Mouse (Mus musculus) bone marrow, adult 2 months (tissue): ENCODE results near the gene Gm20219. TPM values are rescaled to one million over a fixed set of nuclear protein-coding genes. Genes with fewer than 3 reads are reported as not detected.

ENCODE experiments used
- H3K27ac ChIP-seq: fragments of 200-500 bp; 2 replicates; pipeline ENCODE4 v1.5.1; 2012; ENCODE audit warnings: low read depth, mild to moderate bottlenecking, control low read depth, inconsistent platforms, low read length; ENCODE audit not compliant: control insufficient read depth, poor library complexity, insufficient read depth
- H3K4me1 ChIP-seq: fragments of 200-500 bp; 2 replicates; pipeline ENCODE4 v1.6.1; 2011; ENCODE audit warnings: low read length; ENCODE audit not compliant: control insufficient read depth, insufficient read depth
- H3K4me3 ChIP-seq: fragments of 200-500 bp; replicated peaks from 2 replicates; pipeline ENCODE3; 2011; ENCODE audit warnings: mild to moderate bottlenecking, low read depth, low read length, control low read depth; ENCODE audit not compliant: control insufficient read depth
- CTCF ChIP-seq: fragments of 200-500 bp; IDR thresholded peaks from 2 replicates; pipeline ENCODE4 v1.5.1; 2011; ENCODE audit warnings: low read length, control low read depth; ENCODE audit not compliant: control insufficient read depth, insufficient read depth
- POLR2A ChIP-seq: fragments of 200-500 bp; IDR thresholded peaks from 2 replicates; pipeline ENCODE4 v1.6.1; 2011; ENCODE audit warnings: low read depth, mild to moderate bottlenecking, control low read depth, low read length, borderline replicate concordance; ENCODE audit not compliant: control insufficient read depth
- WGBS: fragments of 180-500 bp; shearing (Covaris S2); methylation state at CpG from one replicate; pipeline ENCODE4 v1.1.7; 2018; 5-methylcytosine and 5-hydroxymethylcytosine counted together
- polyA plus RNA-seq: library from polyadenylated mRNA; stranded (reverse); fragments of >200 nt; gene quantifications from 2 replicates; pipeline ENCODE4 v1.2.4, GENCODE M21; 2011; ENCODE audit warnings: low replicate concordance; ENCODE audit not compliant: missing spikeins, insufficient read depth, insufficient read length

Gene Gm20219
- 2.6 and 4.0 TPM in 2 replicates for polyA plus RNA-seq

- H3K4me1 ChIP-seq, result no peaks in the 10 kb centered on the region
- H3K4me3 ChIP-seq, result no peak within 1 kb of the TSS
- no peak within 1 kb of the TSS for H3K27ac ChIP-seq
- 87% methylated on average over 20 of the region's 20 CpGs for WGBS
- no peak for TF ChIP-seq POLR2A
- TF ChIP-seq CTCF, result no peak
Observed at GRCm38 (mm10) chr17:56554122-56554551, at the start of gene Gm20219. Gene Gm20219 (minus strand): TSS chr17:56554387.

GRCm38 (mm10) chr17:56604070-56604380, 49.8 kb upstream of the Gm20219 start:
- 86% methylated on average over 9 of the region's 9 CpGs for WGBS
- Histone ChIP-seq H3K4me1 (peaks cover 2% of the 10 kb centered on the region; the same call in 1 of the 2 replicates), H3K4me3 (no peak overlapping the region), H3K27ac (no peak overlapping the region)
- no peak for TF ChIP-seq CTCF
- no peak for TF ChIP-seq POLR2A

GRCm38 (mm10) chr17:56603186-56604069, 49.2 kb upstream of the Gm20219 start:
- no peak overlapping the region for H3K27ac ChIP-seq
- TF ChIP-seq CTCF, result no peak
- peak; percentile 19; the same call in 1 of the 2 replicates for TF ChIP-seq POLR2A
- 97% methylated on average over 28 of the region's 28 CpGs for WGBS

GRCm38 (mm10) chr17:56593527-56594271, 39.5 kb upstream of the Gm20219 start:
- no peak overlapping the region for H3K27ac ChIP-seq
- H3K4me1 ChIP-seq, result no peaks in the 10 kb centered on the region
- no peak for TF ChIP-seq CTCF
- H3K4me3 ChIP-seq, result no peak overlapping the region
- WGBS, result 90% methylated on average over 8 of the region's 8 CpGs

More at GRCm38 (mm10) chr17:56603186-56604069, 49.2 kb upstream of the Gm20219 start:
- Histone ChIP-seq H3K4me1 (no peaks in the 10 kb centered on the region), H3K4me3 (no peak overlapping the region)

- TF ChIP-seq CTCF (no peak), POLR2A (no peak)
- Histone ChIP-seq H3K4me1 (no peaks in the 10 kb centered on the region), H3K27ac (no peak overlapping the region), H3K4me3 (no peak overlapping the region)
Observed at GRCm38 (mm10) chr17:56592553-56592952, 38.4 kb upstream of the Gm20219 start.

GRCm38 (mm10) chr17:56588921-56589320, 34.7 kb upstream of the Gm20219 start:
- 95% methylated on average over 4 of the region's 4 CpGs for WGBS
- no peak for TF ChIP-seq POLR2A
- TF ChIP-seq CTCF, result no peak
- peaks cover 3% of the 10 kb centered on the region; the same call in 1 of the 2 replicates for H3K4me1 ChIP-seq
- no peak overlapping the region for H3K4me3 ChIP-seq
- no peak overlapping the region for H3K27ac ChIP-seq

- TF ChIP-seq CTCF, result no peak
- TF ChIP-seq POLR2A, result no peak
- WGBS, result 91% methylated on average over 1 of the region's 1 CpGs
- no peak overlapping the region for H3K4me3 ChIP-seq
- H3K4me1 ChIP-seq, result peaks cover 3% of the 10 kb centered on the region; the same call in 1 of the 2 replicates
- H3K27ac ChIP-seq, result no peak overlapping the region
Observed at GRCm38 (mm10) chr17:56587773-56588172, 33.6 kb upstream of the Gm20219 start.

GRCm38 (mm10) chr17:56585171-56585821, 31.1 kb upstream of the Gm20219 start:
- no peak for TF ChIP-seq POLR2A
- TF ChIP-seq CTCF, result no peak
- H3K4me3 ChIP-seq, result peak overlapping the region; percentile 86
- under 1% methylated on average over 61 of the region's 61 CpGs for WGBS
- H3K27ac ChIP-seq, result peak overlapping the region; percentile 97
- H3K4me1 ChIP-seq, result peaks cover 5% of the 10 kb centered on the region; the same call in 1 of the 2 replicates
